ENCODE assay signal across 18 mouse cellular contexts in genomic region chr14:101846097-101846882, GRCm38 (mm10).
DNase-seq lines count a peak whose midpoint lies in the region; ATAC-seq lines count a peak whose summit lies in the region.
"Had no signal": no experiment of that assay in that cellular context is flagged by ENCODE, and none has a peak within 500 bp of the region (broad histone marks: within the 10 kb centered on the region; RNA-seq: fewer than 3 reads in every experiment).

No protein-coding gene starts in this region.

- DNase-seq in heart, postnatal 14 days: no peak
- no peak for DNase-seq in cerebellum, postnatal 4 days (ENCODE audit: low spot score in 2 of 2)
- no peak for DNase-seq in frontal cortex, postnatal 14 days (ENCODE audit: low spot score in 2 of 2)
- DNase-seq in right cerebral cortex, adult 2 months (ENCODE audit: low spot score in 2 of 2): no peak
- DNase-seq: cerebellum, adult 8-10 months; embryo, embryonic 11 days; gastrocnemius, postnatal 10 days; kidney, postnatal 25 days; left cerebral cortex, postnatal 4 days; lung, embryonic 14.5 days had no signal

- H3K36me3 ChIP-seq in heart, embryonic 12.5 days: peaks cover under 1% of the 10 kb centered on the region; the same call in 1 of the 2 replicates
- H3K36me3 ChIP-seq in intestine, embryonic 15.5 days: no peaks in the 10 kb centered on the region
- no peaks in the 10 kb centered on the region for H3K36me3 ChIP-seq in liver, embryonic 16.5 days (ENCODE audit: control insufficient read depth, insufficient read depth)
- H3K36me3 ChIP-seq: forebrain, embryonic 15.5 days; neural tube, embryonic 12.5 days had no signal

- H3K9me3 ChIP-seq in heart, embryonic 12.5 days (replicated peaks): peaks cover 2% of the 10 kb centered on the region; the same call in 1 of the 2 replicates
- H3K9me3 ChIP-seq in intestine, embryonic 15.5 days: no peaks in the 10 kb centered on the region
- no peaks in the 10 kb centered on the region for H3K9me3 ChIP-seq in liver, embryonic 16.5 days (replicated peaks; ENCODE audit: control insufficient read depth, low read length)
- H3K9me3 ChIP-seq: forebrain, embryonic 15.5 days; neural tube, embryonic 12.5 days had no signal

- intact Hi-C loops in heart, postnatal 14 days (cut with DNase I): no loop called here

- H3K4me1 ChIP-seq in heart, embryonic 12.5 days (replicated peaks): peaks cover 54% of the 10 kb centered on the region
- peaks cover 5% of the 10 kb centered on the region; the same call in 1 of the 2 replicates for H3K4me1 ChIP-seq in intestine, embryonic 15.5 days (replicated peaks)
- H3K4me1 ChIP-seq in liver, embryonic 16.5 days (ENCODE audit: control insufficient read depth, low read depth, low read length): peaks cover 7% of the 10 kb centered on the region
- H3K4me1 ChIP-seq: megakaryocyte, embryonic 14.5 days; neural tube, embryonic 12.5 days had no signal

- H3K4me3 ChIP-seq in heart, embryonic 12.5 days: no peak overlapping the region
- H3K4me3 ChIP-seq in intestine, embryonic 15.5 days (replicated peaks): no peak overlapping the region
- H3K4me3 ChIP-seq in liver, embryonic 16.5 days (ENCODE audit: low read depth, low read length): no peak overlapping the region
- H3K4me3 ChIP-seq: forebrain, embryonic 15.5 days; megakaryocyte, embryonic 14.5 days; neural tube, embryonic 12.5 days had no signal

- H3K4me2 ChIP-seq in heart, embryonic 12.5 days: peak overlapping the region; percentile 34
- H3K4me2 ChIP-seq in intestine, embryonic 15.5 days (replicated peaks): no peak overlapping the region
- H3K4me2 ChIP-seq in liver, embryonic 16.5 days (ENCODE audit: low read depth, low read length): peak overlapping the region; percentile 7; the same call in 1 of the 2 replicates
- H3K4me2 ChIP-seq: forebrain, embryonic 15.5 days; lung, embryonic 14.5 days; neural tube, embryonic 12.5 days had no signal

- no peak for ATAC-seq in heart, embryonic 12.5 days (ENCODE audit: insufficient number of reproducible peaks, low FRiP score)
- peak; percentile 12; the same call in 1 of the 2 replicates for ATAC-seq in common myeloid progenitor, adult 5-6 weeks (replicated peaks; ENCODE audit: low read depth, poor library complexity, severe bottlenecking)
- peak; percentile 32; the same call in 1 of the 2 replicates for ATAC-seq in intestine, embryonic 15.5 days
- ATAC-seq in liver, embryonic 16.5 days (ENCODE audit: low read depth): peak; percentile 85
- ATAC-seq: forebrain, embryonic 15.5 days; inflammation-experienced regulatory T-cells, adult 6 months had no signal

- H3K27ac ChIP-seq in heart, embryonic 12.5 days (ENCODE audit: poor library complexity, severe bottlenecking): peak overlapping the region; percentile 81
- H3K27ac ChIP-seq in intestine, embryonic 15.5 days: 0 out of 2 replicates have a peak overlapping the region, but pooled peaks have one; percentile 22
- H3K27ac ChIP-seq in liver, embryonic 16.5 days (ENCODE audit: low read length): 0 out of 2 replicates have a peak overlapping the region, but pooled peaks have one; percentile 19
- H3K27ac ChIP-seq: forebrain, embryonic 15.5 days; neural tube, embryonic 12.5 days had no signal

- WGBS in heart, embryonic 12.5 days: 21% methylated on average over 8 of the region's 8 CpGs
- 55% methylated on average over 8 of the region's 8 CpGs for WGBS in intestine, embryonic 15.5 days
- 36% methylated on average over 8 of the region's 8 CpGs for WGBS in liver, embryonic 16.5 days (ENCODE audit: insufficient replicate concordance)

- no peaks in the 10 kb centered on the region for H3K27me3 ChIP-seq in heart, embryonic 12.5 days (replicated peaks)
- no peaks in the 10 kb centered on the region for H3K27me3 ChIP-seq in intestine, embryonic 15.5 days (replicated peaks)
- no peaks in the 10 kb centered on the region for H3K27me3 ChIP-seq in liver, embryonic 16.5 days (ENCODE audit: control insufficient read depth, insufficient read depth, low read depth, low read length)
- H3K27me3 ChIP-seq: forebrain, embryonic 15.5 days; megakaryocyte, embryonic 14.5 days; neural tube, embryonic 12.5 days had no signal

- 0 out of 2 replicates have a peak overlapping the region, but pooled peaks have one; percentile 29 for H3K9ac ChIP-seq in heart, embryonic 12.5 days
- no peak overlapping the region for H3K9ac ChIP-seq in intestine, embryonic 15.5 days
- no peak overlapping the region for H3K9ac ChIP-seq in liver, embryonic 16.5 days (ENCODE audit: low read depth, low read length)
- H3K9ac ChIP-seq: forebrain, embryonic 15.5 days; lung, embryonic 14.5 days; neural tube, embryonic 12.5 days had no signal

Comparison
In these comparisons a context has a peak if more than half of its experiments do, and no peak if none do; other contexts are left out.
1. H3K27ac ChIP-seq: peak in every context shown above with its lines; median percentile 81 in heart, embryonic 12.5 days; 22 in intestine, embryonic 15.5 days; 19 in liver, embryonic 16.5 days.